Mouse (Mus musculus) right cerebral cortex, postnatal 36 days (tissue): ENCODE results near the gene Trmt10a.

Experiments
- DNase-seq, 2 experiments: peaks; one replicate each; pipeline ENCODE4 v3.0.0; 2022; ENCODE audit warnings: low spot score in 2 of 2, mixed read lengths in 1 of 2

Trmt10a gene

DNA sequence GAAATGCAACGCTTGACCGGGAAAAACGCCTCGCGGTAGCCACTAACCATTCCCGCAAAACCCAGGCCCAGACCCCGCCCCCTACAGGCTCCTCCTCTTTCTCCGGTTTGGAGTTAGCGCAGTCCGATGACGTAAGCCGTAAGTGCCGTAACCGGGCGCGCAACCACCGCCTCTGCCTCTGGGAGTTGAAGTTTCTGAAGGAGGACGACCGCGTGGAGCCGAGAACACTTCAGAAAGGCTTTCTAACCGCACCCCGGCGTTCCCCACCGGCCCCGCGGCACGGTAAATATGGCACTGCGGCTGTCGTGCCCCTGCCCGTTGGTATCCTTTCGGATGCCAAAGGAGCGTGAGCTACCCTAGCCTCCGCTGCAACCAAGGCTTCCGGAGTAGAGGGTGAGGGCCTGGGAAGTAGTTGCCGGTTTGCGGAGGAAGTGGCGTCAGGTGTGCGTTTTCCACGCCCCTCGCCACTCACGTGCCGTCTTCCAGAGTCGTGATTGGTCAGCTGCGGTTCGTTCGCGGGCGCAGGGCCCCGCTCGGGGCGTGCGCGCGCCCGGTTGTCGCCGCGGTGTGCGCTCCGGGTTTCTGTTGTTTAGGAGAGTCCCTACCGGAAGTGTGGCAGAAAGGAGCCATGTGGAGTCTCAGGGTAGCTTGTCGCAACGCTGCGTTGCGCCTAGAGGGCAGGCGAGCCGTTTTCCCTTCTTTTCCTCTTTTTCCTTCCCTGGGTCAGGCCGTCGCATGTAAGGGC, at the start of gene Trmt10a:
Trmt10a (plus strand) TSS at position 134 of the 745 bp plus-strand sequence.
- DNase-seq: peak; percentile 97

GRCm38 (mm10) chr3:138095301-138095700, 47.9 kb upstream of the Trmt10a start:
- DNase-seq: peak; percentile 30 to 54

GRCm38 (mm10) chr3:138095718-138096117, 47.5 kb upstream of the Trmt10a start:
- no peak for DNase-seq

DNA sequence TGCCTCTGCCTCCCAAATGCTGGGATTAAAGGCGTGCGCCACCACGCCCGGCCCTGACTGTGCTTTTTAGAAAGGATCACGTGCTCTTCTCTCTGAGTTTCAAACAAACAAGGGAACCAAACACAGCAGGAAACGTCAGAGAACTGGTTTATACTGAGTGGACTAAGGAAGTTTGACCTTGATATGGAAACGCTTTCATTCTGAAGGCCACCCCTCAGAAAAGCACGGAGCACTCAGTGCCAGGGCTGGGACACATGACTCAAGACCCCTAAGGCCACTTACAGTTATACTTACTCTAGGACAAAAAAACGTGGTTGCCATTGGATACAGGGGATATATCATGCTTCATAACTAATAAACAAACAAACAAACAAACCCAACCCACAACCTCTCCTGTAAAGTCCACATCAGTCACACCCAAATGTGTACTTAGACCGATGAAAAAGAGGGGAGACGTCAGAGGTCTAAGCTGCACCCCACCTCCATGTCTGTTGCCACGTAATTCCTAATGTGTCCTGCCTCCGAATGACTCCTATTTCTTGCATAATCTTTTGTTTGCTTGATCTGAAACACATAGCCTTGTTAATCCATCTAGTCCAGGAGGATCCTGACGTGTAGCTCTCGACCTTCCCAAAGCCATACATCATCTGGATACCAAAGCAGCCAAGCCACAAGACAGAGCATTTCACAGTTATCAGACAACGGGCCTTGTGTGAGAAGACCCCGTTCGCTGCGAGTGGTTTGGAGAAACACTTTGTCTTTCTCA, 46.8 kb upstream of the Trmt10a start:
- no peak for DNase-seq

- no peak for DNase-seq
Observed at GRCm38 (mm10) chr3:138097718-138098117, 45.5 kb upstream of the Trmt10a start.

DNA sequence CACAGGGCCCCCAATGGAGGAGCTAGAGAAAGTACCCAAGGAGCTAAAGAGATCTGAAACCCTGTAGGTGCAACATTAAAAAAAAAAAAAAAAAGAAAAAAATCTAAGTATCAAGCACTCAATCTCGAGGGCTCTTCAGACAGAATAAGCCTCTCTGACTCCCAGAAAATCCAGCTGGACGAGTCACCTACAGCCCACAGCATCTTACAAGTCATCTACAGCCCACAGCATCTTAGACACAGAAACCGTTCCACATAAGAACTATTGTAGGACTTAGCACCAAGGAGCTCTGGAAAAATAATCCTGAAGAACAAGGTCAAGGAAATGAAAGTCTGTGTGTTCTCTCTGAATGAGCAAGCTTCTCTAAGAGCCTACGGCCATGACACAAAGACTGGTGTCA, 41.3 kb upstream of the Trmt10a start:
- no peak for DNase-seq

DNA sequence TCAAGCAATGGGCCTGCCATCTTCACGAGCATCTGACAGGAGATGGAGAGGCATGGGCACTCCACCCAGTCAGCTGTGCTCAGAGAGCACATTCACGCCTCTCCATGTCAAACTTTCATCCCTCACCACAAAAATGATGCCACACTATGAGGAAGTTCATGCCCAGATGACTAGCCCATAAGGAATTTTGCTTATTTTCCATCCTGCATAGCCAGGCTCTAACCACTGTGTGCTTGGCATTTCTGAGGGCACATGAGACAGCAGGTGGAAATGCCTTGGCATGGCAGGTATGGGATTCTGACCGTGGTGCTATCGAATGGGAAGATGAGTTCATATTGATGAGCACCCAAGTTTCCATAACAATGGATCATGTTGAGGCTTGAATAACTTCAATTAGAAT, 39.6 kb upstream of the Trmt10a start:
- DNase-seq: no peak

- no peak for DNase-seq
Observed at GRCm38 (mm10) chr3:138105056-138105455, 38.2 kb upstream of the Trmt10a start.

- DNase-seq: no peak
Observed at GRCm38 (mm10) chr3:138106887-138107286, 36.4 kb upstream of the Trmt10a start.

- no peak for DNase-seq
Observed at GRCm38 (mm10) chr3:138110910-138111782, 32.1 kb upstream of the Trmt10a start.

DNA sequence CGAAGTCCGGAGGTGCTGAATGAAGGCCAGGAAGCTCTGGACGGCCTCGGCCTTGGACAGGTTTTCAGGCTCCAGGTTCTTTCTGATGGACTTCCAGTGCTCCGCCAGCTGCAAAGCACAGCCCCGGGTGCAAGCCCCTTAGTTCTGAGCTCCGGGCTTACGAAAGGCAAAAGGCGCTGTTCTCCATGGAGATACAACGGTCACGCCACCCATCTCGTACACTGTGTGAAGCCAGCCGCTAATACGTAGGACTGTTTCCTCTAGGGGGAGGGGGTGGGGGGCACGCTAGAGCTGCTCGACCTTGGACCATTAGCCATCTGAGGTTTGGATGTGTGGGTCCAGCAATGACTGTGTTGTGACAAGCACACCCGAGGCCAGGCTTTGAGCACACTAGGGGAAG, 29.1 kb upstream of the Trmt10a start:
- no peak for DNase-seq

GRCm38 (mm10) chr3:138116871-138117270, 26.4 kb upstream of the Trmt10a start:
- no peak for DNase-seq

DNA sequence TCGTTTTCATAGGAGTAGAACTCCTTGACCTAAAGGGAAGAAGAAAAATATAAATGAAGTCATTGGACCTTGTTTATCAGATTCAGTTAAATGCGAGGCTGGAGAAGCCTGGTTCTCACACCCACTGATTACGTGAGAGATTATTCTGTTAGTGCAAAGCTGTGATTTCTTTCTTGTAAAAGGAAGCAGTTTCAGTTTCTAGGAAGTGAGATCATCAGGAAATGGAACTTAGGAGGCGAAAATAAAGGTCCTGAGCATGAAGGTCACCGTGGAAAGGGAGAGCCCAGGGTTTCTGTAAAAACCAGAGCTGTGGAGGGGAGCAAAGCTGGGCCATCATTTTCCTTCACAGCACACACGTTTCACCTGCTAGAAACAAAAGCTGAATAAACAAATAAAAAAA, 24.9 kb upstream of the Trmt10a start:
- no peak for DNase-seq

DNA sequence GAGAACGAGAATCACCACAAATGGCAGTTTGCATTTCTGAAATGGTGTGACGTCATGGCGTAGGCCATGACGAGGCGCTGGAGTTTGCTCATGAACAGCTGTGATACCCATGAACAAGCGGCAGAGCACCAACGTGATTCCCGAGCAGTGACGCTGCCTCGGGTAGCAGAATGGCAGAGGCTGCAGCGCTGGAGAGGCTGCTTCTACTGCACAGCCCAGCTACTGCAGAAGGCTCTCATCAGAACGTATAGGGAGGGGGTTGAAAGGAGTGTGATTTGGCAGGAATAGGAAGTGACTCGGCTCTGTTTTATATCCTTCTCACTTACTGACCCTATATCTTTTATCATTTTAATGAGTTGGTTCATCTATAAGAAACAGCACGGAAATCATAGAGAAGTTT, 24.4 kb upstream of the Trmt10a start:
- no peak for DNase-seq

GRCm38 (mm10) chr3:138119444-138120105, 23.7 kb upstream of the Trmt10a start:
- DNase-seq: no peak

DNA sequence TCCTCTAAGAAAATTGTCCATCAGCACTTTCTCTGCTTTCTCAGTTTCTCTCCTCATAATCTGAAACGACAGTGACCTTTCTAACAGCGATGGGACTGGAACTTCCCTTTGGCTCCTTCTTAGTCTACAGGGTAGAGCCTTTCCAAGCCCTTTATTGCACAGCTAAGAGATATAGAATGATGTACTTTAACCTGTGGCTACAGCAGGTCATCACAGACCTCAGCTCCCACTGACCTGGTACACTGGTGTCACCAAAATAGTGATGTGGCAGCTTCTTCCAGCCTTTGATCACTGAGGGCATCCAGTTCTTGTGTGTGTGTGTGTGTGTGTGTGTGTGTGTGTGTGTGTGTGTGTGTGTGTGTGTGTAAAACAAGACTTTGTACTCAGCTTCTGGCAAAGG, 21.8 kb upstream of the Trmt10a start:
- no peak for DNase-seq

DNA sequence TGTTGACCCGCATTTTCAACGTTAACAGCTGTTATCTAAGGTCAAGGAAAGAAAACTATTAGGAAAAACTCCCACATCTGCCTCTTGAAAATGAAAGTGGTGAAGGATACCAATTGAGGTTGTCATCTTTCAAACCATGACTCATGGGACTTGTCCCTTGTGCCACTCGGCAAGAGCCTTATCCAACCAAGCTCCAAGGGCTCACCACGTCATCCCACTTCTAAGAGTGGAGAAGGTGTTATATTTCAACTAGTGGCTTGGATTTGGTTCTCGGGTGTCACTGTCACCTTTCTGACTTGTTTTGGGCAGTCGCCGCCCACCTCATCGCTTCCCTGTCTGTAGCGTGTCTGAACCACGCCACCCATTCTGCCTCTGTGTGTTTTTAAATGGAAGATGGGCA, 19.4 kb upstream of the Trmt10a start:
- DNase-seq: no peak

DNA sequence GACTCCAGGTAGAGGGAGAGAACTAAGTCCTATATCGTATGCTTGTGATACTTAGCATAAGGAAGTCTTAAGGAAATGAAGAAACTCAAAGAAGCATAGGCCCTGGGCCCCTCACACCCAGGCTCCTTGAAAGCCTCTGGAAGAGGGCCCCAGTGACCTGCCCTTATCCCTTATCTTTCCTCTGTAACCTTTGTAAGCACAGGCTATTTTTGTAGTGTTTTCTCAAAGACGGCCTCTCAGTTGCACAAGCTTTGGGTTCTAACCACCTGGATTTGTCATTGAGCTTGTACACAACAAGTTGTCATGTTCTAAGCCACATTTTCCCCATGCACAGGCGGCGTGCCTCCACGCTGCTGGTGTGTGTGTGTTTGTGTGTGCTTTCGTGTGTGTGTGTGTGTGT, 14.1 kb upstream of the Trmt10a start:
- no peak for DNase-seq

GRCm38 (mm10) chr3:138130692-138131091, 12.6 kb upstream of the Trmt10a start:
- DNase-seq: no peak

GRCm38 (mm10) chr3:138131168-138131567, 12.1 kb upstream of the Trmt10a start:
- DNase-seq: no peak

DNA sequence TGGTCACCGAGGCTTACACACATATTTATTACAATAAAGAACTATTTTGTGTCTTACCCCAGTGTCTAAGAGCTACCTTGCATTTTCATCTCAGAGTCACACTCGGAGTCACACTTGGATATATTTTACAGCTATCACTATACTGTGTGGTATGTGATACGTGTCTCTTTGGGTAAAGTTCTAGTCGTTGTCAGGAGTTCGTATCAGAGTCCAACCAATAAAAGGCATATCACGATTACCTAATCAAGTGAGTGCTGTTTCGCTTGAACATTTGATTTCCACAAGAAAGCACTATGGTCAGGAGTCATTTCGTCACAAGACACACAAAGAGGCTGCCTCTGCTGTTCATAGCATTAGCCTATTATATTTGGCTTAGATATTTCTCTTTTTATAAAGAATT, 9.8 kb upstream of the Trmt10a start:
- no peak for DNase-seq

- DNase-seq: no peak
Observed at GRCm38 (mm10) chr3:138133916-138134315, 9.3 kb upstream of the Trmt10a start.
